Mouse (Mus musculus) limb, embryonic 15.5 days (tissue): ENCODE measurements around the gene Slk. TPM values are rescaled to one million over a fixed set of nuclear protein-coding genes. Genes with fewer than 3 reads are reported as not detected.

ENCODE experiments used
- ATAC-seq: fragments of 200-750 bp; cut with Nextera tagmentation; 2 replicates; pipeline ENCODE4 v1.8.0; 2017; ENCODE audit warnings: low read depth, moderate TSS enrichment; ENCODE audit not compliant: insufficient number of reproducible peaks, low FRiP score, low TSS enrichment
- H3K27ac ChIP-seq: fragments of 300-500 bp; sonication (generic); 2 replicates; pipeline ENCODE4 v1.5.1; 2015; ENCODE audit warnings: moderate library complexity, mild to moderate bottlenecking, inconsistent platforms
- H3K27me3 ChIP-seq: fragments of 300-500 bp; sonication (generic); 2 replicates; pipeline ENCODE4 v1.6.1; 2015; ENCODE audit warnings: inconsistent platforms
- H3K36me3 ChIP-seq: fragments of 300-500 bp; sonication (generic); 2 replicates; pipeline ENCODE4 v1.6.1; 2015; ENCODE audit warnings: inconsistent platforms
- H3K4me1 ChIP-seq: fragments of 300-500 bp; sonication (generic); 2 replicates; pipeline ENCODE4 v1.6.1; 2015; ENCODE audit warnings: inconsistent platforms
- H3K4me2 ChIP-seq: fragments of 300-500 bp; sonication (generic); 2 replicates; pipeline ENCODE4 v1.6.1; 2015; ENCODE audit warnings: mild to moderate bottlenecking, inconsistent platforms
- H3K4me3 ChIP-seq: fragments of 300-500 bp; sonication (generic); 2 replicates; pipeline ENCODE4 v1.5.1; 2015; ENCODE audit warnings: mild to moderate bottlenecking, inconsistent platforms
- H3K9ac ChIP-seq: fragments of 300-500 bp; sonication (generic); 2 replicates; pipeline ENCODE4 v1.6.1; 2015; ENCODE audit warnings: inconsistent platforms
- H3K9me3 ChIP-seq: fragments of 300-500 bp; sonication (generic); 2 replicates; pipeline ENCODE4 v1.6.1; 2016; ENCODE audit warnings: inconsistent platforms
- WGBS: fragments of 180-500 bp; shearing (Covaris S2); methylation state at CpG from one replicate; pipeline ENCODE4 v1.1.7; 2015; 5-methylcytosine and 5-hydroxymethylcytosine counted together
- polyA plus RNA-seq: library from polyadenylated mRNA; unstranded; fragments of >200 nt; fragmentation: Nextera tagmentation; extraction: Ambion mirVana; gene quantifications from 2 replicates; pipeline ENCODE4 v1.2.1, GENCODE M21; 2015

The Slk gene
- polyA plus RNA-seq, 1 experiment from 2014 or later: 12.9 TPM

GRCm38 (mm10) chr19:47630381-47630780, 50.9 kb downstream of the Slk start:
- WGBS: 74% methylated on average over 5 of the region's 5 CpGs
- H3K9me3 ChIP-seq: no peaks in the 10 kb centered on the region
- H3K27ac ChIP-seq: no peak overlapping the region
- peaks cover 9% of the 10 kb centered on the region for H3K36me3 ChIP-seq
- no peaks in the 10 kb centered on the region for H3K27me3 ChIP-seq
- H3K4me1 ChIP-seq: no peaks in the 10 kb centered on the region
- no peak for ATAC-seq
- H3K4me2 ChIP-seq: no peak overlapping the region
- no peak overlapping the region for H3K9ac ChIP-seq
- no peak overlapping the region for H3K4me3 ChIP-seq

- Histone ChIP-seq H3K27me3 (no peaks in the 10 kb centered on the region), H3K4me2 (no peak overlapping the region), H3K36me3 (peaks cover 9% of the 10 kb centered on the region), H3K27ac (no peak overlapping the region), H3K9me3 (no peaks in the 10 kb centered on the region), H3K9ac (no peak overlapping the region), H3K4me1 (no peaks in the 10 kb centered on the region), H3K4me3 (no peak overlapping the region)
- WGBS: 98% methylated on average over 5 of the region's 5 CpGs
- no peak for ATAC-seq
Measured at GRCm38 (mm10) chr19:47631799-47632198, 52.3 kb downstream of the Slk start.

- H3K4me2 ChIP-seq: no peak overlapping the region
- WGBS: 93% methylated on average over 4 of the region's 4 CpGs
Measured at GRCm38 (mm10) chr19:47635380-47635779, 55.9 kb downstream of the Slk start.

GRCm38 (mm10) chr19:47643910-47644309, 64.4 kb downstream of the Slk start:
- Histone ChIP-seq H3K9ac (no peak overlapping the region), H3K4me2 (no peak overlapping the region), H3K4me1 (no peaks in the 10 kb centered on the region), H3K27me3 (no peaks in the 10 kb centered on the region), H3K36me3 (peaks cover 51% of the 10 kb centered on the region), H3K9me3 (no peaks in the 10 kb centered on the region), H3K27ac (no peak overlapping the region), H3K4me3 (no peak overlapping the region)
- ATAC-seq: no peak
- 68% methylated on average over 2 of the region's 2 CpGs for WGBS

More at GRCm38 (mm10) chr19:47635380-47635779, 55.9 kb downstream of the Slk start:
- Histone ChIP-seq H3K27ac (no peak overlapping the region), H3K4me3 (no peak overlapping the region), H3K9ac (no peak overlapping the region), H3K4me1 (no peaks in the 10 kb centered on the region), H3K9me3 (no peaks in the 10 kb centered on the region), H3K36me3 (peaks cover 30% of the 10 kb centered on the region), H3K27me3 (no peaks in the 10 kb centered on the region)
- no peak for ATAC-seq

GRCm38 (mm10) chr19:47645583-47645982, 66.1 kb downstream of the Slk start:
- Histone ChIP-seq H3K27me3 (no peaks in the 10 kb centered on the region), H3K36me3 (peaks cover 36% of the 10 kb centered on the region), H3K27ac (no peak overlapping the region), H3K9me3 (no peaks in the 10 kb centered on the region), H3K4me3 (no peak overlapping the region), H3K4me2 (no peak overlapping the region), H3K4me1 (no peaks in the 10 kb centered on the region), H3K9ac (no peak overlapping the region)
- 83% methylated on average over 6 of the region's 6 CpGs for WGBS
- ATAC-seq: no peak

- 76% methylated on average over 6 of the region's 6 CpGs for WGBS
- H3K4me3 ChIP-seq: no peak overlapping the region
- H3K4me2 ChIP-seq: no peak overlapping the region
- ATAC-seq: no peak
- no peaks in the 10 kb centered on the region for H3K27me3 ChIP-seq
- H3K9ac ChIP-seq: no peak overlapping the region
- peaks cover 29% of the 10 kb centered on the region for H3K36me3 ChIP-seq
- H3K27ac ChIP-seq: no peak overlapping the region
- H3K9me3 ChIP-seq: no peaks in the 10 kb centered on the region
- no peaks in the 10 kb centered on the region; the same call in 1 of the 2 replicates for H3K4me1 ChIP-seq
Measured at GRCm38 (mm10) chr19:47646508-47647120, 67.1 kb downstream of the Slk start.

- Histone ChIP-seq H3K9ac (no peak overlapping the region), H3K27me3 (no peaks in the 10 kb centered on the region), H3K9me3 (no peaks in the 10 kb centered on the region), H3K27ac (no peak overlapping the region), H3K4me3 (no peak overlapping the region), H3K36me3 (peaks cover 13% of the 10 kb centered on the region; the same call in 1 of the 2 replicates), H3K4me2 (no peak overlapping the region), H3K4me1 (no peaks in the 10 kb centered on the region; the same call in 1 of the 2 replicates)
- ATAC-seq: no peak
- 91% methylated on average over 6 of the region's 6 CpGs for WGBS
Measured at GRCm38 (mm10) chr19:47649071-47649470, 69.6 kb downstream of the Slk start.

GRCm38 (mm10) chr19:47650366-47651159, 71.1 kb downstream of the Slk start:
- no peak overlapping the region for H3K4me3 ChIP-seq
- no peak overlapping the region for H3K9ac ChIP-seq
- no peak overlapping the region for H3K4me2 ChIP-seq
- no peaks in the 10 kb centered on the region for H3K27me3 ChIP-seq
- H3K27ac ChIP-seq: no peak overlapping the region
- ATAC-seq: no peak
- WGBS: 84% methylated on average over 16 of the region's 16 CpGs
- H3K4me1 ChIP-seq: peaks cover 3% of the 10 kb centered on the region; the same call in 1 of the 2 replicates
- peaks cover 13% of the 10 kb centered on the region; the same call in 1 of the 2 replicates for H3K36me3 ChIP-seq
- H3K9me3 ChIP-seq: no peaks in the 10 kb centered on the region

GRCm38 (mm10) chr19:47651160-47651480, 71.6 kb downstream of the Slk start:
- Histone ChIP-seq H3K4me3 (no peak overlapping the region), H3K4me1 (peaks cover 3% of the 10 kb centered on the region; the same call in 1 of the 2 replicates), H3K4me2 (no peak overlapping the region), H3K27me3 (no peaks in the 10 kb centered on the region), H3K36me3 (peaks cover 13% of the 10 kb centered on the region; the same call in 1 of the 2 replicates), H3K9me3 (no peaks in the 10 kb centered on the region), H3K27ac (no peak overlapping the region), H3K9ac (no peak overlapping the region)
- WGBS: 87% methylated on average over 5 of the region's 5 CpGs
- ATAC-seq: no peak

GRCm38 (mm10) chr19:47652255-47652654, 72.8 kb downstream of the Slk start:
- Histone ChIP-seq H3K27me3 (no peaks in the 10 kb centered on the region), H3K9ac (no peak overlapping the region), H3K36me3 (peaks cover 7% of the 10 kb centered on the region; the same call in 1 of the 2 replicates), H3K4me1 (peaks cover 3% of the 10 kb centered on the region; the same call in 1 of the 2 replicates), H3K27ac (no peak overlapping the region), H3K4me2 (no peak overlapping the region), H3K9me3 (no peaks in the 10 kb centered on the region), H3K4me3 (no peak overlapping the region)
- WGBS: 62% methylated on average over 8 of the region's 8 CpGs
- ATAC-seq: no peak

GRCm38 (mm10) chr19:47653173-47653572, 73.7 kb downstream of the Slk start:
- no peak for ATAC-seq
- H3K4me2 ChIP-seq: no peak overlapping the region
- peaks cover 3% of the 10 kb centered on the region; the same call in 1 of the 2 replicates for H3K36me3 ChIP-seq
- H3K4me1 ChIP-seq: peaks cover 3% of the 10 kb centered on the region; the same call in 1 of the 2 replicates
- H3K9ac ChIP-seq: no peak overlapping the region
- no peaks in the 10 kb centered on the region for H3K9me3 ChIP-seq
- H3K4me3 ChIP-seq: no peak overlapping the region
- no peaks in the 10 kb centered on the region for H3K27me3 ChIP-seq
- H3K27ac ChIP-seq: no peak overlapping the region
- 85% methylated on average over 8 of the region's 8 CpGs for WGBS

GRCm38 (mm10) chr19:47654896-47655295, 75.4 kb downstream of the Slk start:
- WGBS: 61% methylated on average over 11 of the region's 11 CpGs
- Histone ChIP-seq H3K27ac (no peak overlapping the region), H3K9ac (no peak overlapping the region), H3K4me2 (no peak overlapping the region), H3K9me3 (no peaks in the 10 kb centered on the region), H3K27me3 (no peaks in the 10 kb centered on the region), H3K36me3 (0 out of 2 replicates have a peak, but pooled peaks cover 3% of the 10 kb centered on the region), H3K4me1 (peaks cover 15% of the 10 kb centered on the region), H3K4me3 (no peak overlapping the region)
- ATAC-seq: no peak
